ENCODE assay signal across 8 mouse cellular contexts in genomic region chrX:133690822-133691221, GRCm38 (mm10). TPM values are rescaled to one million over a fixed set of nuclear protein-coding genes. Genes with fewer than 3 reads are reported as not detected.
DNase-seq lines count a peak whose midpoint lies in the region; ATAC-seq and TF ChIP-seq lines count a peak whose summit lies in the region.

No protein-coding gene starts in this region.

- TF ChIP-seq CTCF in layer of hippocampus, adult 2 months (conservative IDR thresholded peaks at IDR 0.05), result no peak
- no peak for TF ChIP-seq CTCF in intestine, postnatal 0 days (IDR thresholded peaks at IDR 0.05; ENCODE audit: low read depth)
- no peak for TF ChIP-seq CTCF in olfactory bulb, adult 2 months (IDR thresholded peaks at IDR 0.05; ENCODE audit: insufficient read depth, low read depth, low read length)

- DNase-seq in layer of hippocampus, adult 2 months (ENCODE audit: low spot score in 2 of 2), result no peak
- no peak for DNase-seq in layer of hippocampus, postnatal 10 days (ENCODE audit: low spot score in 2 of 2)
- no peak for DNase-seq in forebrain, embryonic 10.5 days (ENCODE audit: extremely low spot score, low spot score)
- DNase-seq in layer of hippocampus, postnatal 25 days (ENCODE audit: extremely low spot score in 1 of 2, low spot score in 1 of 2), result no peak
- no peak for DNase-seq in thymus, adult 18-20 months
- no peak for DNase-seq in spleen, postnatal 14 days (ENCODE audit: low spot score in 2 of 2)

- no peak for ATAC-seq in intestine, postnatal 0 days

- 20% methylated on average over 11 of the region's 11 CpGs for WGBS in forebrain, embryonic 10.5 days
- WGBS in intestine, postnatal 0 days, result 14% methylated on average over 11 of the region's 11 CpGs
- 16% methylated on average over 11 of the region's 11 CpGs for WGBS in olfactory bulb, adult 2 months

- peaks cover 4% of the 10 kb centered on the region for H3K4me1 ChIP-seq in forebrain, embryonic 10.5 days
- no peaks in the 10 kb centered on the region for H3K4me1 ChIP-seq in intestine, postnatal 0 days (replicated peaks; ENCODE audit: control insufficient read depth, insufficient read depth, low read length)
- peaks cover 13% of the 10 kb centered on the region; the same call in 1 of the 2 replicates for H3K4me1 ChIP-seq in olfactory bulb, adult 2 months (ENCODE audit: control insufficient read depth, insufficient read depth, low read length)

- H3K9me3 ChIP-seq in forebrain, embryonic 10.5 days, result 0 out of 2 replicates have a peak, but pooled peaks cover 4% of the 10 kb centered on the region
- no peaks in the 10 kb centered on the region for H3K9me3 ChIP-seq in intestine, postnatal 0 days (ENCODE audit: control insufficient read depth)

- TF ChIP-seq POLR2A in olfactory bulb, adult 2 months (IDR thresholded peaks at IDR 0.05; ENCODE audit: insufficient read depth, low read depth, low read length), result no peak

- H3K27ac ChIP-seq in layer of hippocampus, adult 2 months, result peak overlapping the region; percentile 82
- no peak overlapping the region for H3K27ac ChIP-seq in forebrain, embryonic 10.5 days
- no peak overlapping the region for H3K27ac ChIP-seq in intestine, postnatal 0 days (ENCODE audit: low read depth, low read length)
- no peak overlapping the region for H3K27ac ChIP-seq in olfactory bulb, adult 2 months (ENCODE audit: insufficient read depth, low read depth, low read length)

- H3K4me2 ChIP-seq in intestine, postnatal 0 days (replicated peaks; ENCODE audit: low read depth), result peak overlapping the region; percentile 55

- H3K4me3 ChIP-seq in layer of hippocampus, adult 2 months, result peak overlapping the region; percentile 51
- peak overlapping the region; percentile 65 for H3K4me3 ChIP-seq in forebrain, embryonic 10.5 days
- H3K4me3 ChIP-seq in intestine, postnatal 0 days (ENCODE audit: low read depth, low read length), result peak overlapping the region; percentile 26
- peak overlapping the region; percentile 22; the same call in 1 of the 2 replicates for H3K4me3 ChIP-seq in olfactory bulb, adult 2 months (ENCODE audit: insufficient read depth, low read depth, low read length)

- H3K9ac ChIP-seq in intestine, postnatal 0 days (ENCODE audit: low read depth, low read length), result no peak overlapping the region

- peaks cover 69% of the 10 kb centered on the region for H3K27me3 ChIP-seq in forebrain, embryonic 10.5 days (ENCODE audit: poor library complexity, severe bottlenecking)
- peaks cover 20% of the 10 kb centered on the region for H3K27me3 ChIP-seq in intestine, postnatal 0 days (replicated peaks; ENCODE audit: control insufficient read depth, insufficient read depth, low read length)

- H3K36me3 ChIP-seq in forebrain, embryonic 10.5 days (replicated peaks), result no peaks in the 10 kb centered on the region; the same call in 1 of the 2 replicates
- no peaks in the 10 kb centered on the region for H3K36me3 ChIP-seq in intestine, postnatal 0 days (ENCODE audit: control insufficient read depth, insufficient read depth)

RNA-seq across cellular contexts. Expression of gene Pcdh19, which starts 2.0 kb away (rescaled TPM):
- 10 to 100 TPM; 67.1 to 80.2 TPM for total RNA-seq in layer of hippocampus, adult 2 months (2021)
- 10 to 100 TPM; 71.3 to 87.9 TPM for total RNA-seq in layer of hippocampus, postnatal 10 days (2021)
- polyA plus RNA-seq in forebrain, embryonic 10.5 days (2016; fragmentation: Nextera tagmentation; extraction: Ambion mirVana), result 12.1 and 12.3 TPM in 2 replicates
- 1.3 and 1.7 TPM in 2 replicates for polyA plus RNA-seq in intestine, postnatal 0 days (2015; fragmentation: Nextera tagmentation; extraction: Ambion mirVana)
- not detected in 2 replicates for polyA plus RNA-seq in olfactory bulb, adult 2 months (2012; ENCODE audit: insufficient read depth, insufficient read length, low replicate concordance, missing spikeins)
- 10 to 100 TPM; 68.2 to 71.4 TPM for total RNA-seq in layer of hippocampus, postnatal 25 days (2021)
